Mouse (Mus musculus) right cerebral cortex, adult 2 months (tissue): ENCODE measurements around the gene Gm7138.
"Not testable (repeated sequence)": the region's sequence is repeated elsewhere in the genome, so short reads cannot be mapped to it uniquely, and the experiment has no call there.

Source experiments
- DNase-seq, 2 experiments: peaks; one replicate each; pipeline ENCODE4 v3.0.0; 2021 to 2022; ENCODE audit warnings: low spot score in 2 of 2

Gm7138 gene

GRCm38 (mm10) chr10:77750686-77751085 lies 26.1 kb downstream of the Gm7138 start:
- DNase-seq: not testable (repeated sequence)

GRCm38 (mm10) chr10:77741924-77742688 lies 34.6 kb downstream of the Gm7138 start, which contains the start of gene Gm18596:
Gene Gm18596, minus strand, starts transcription at chr10:77742638.
- DNase-seq: not testable (repeated sequence)

GRCm38 (mm10) chr10:77738929-77739328 lies 37.8 kb downstream of the Gm7138 start:
- no peak for DNase-seq

- no peak for DNase-seq
Observed at GRCm38 (mm10) chr10:77735928-77736327, 40.8 kb downstream of the Gm7138 start.

- DNase-seq: no peak
Observed at GRCm38 (mm10) chr10:77729241-77729640, 47.5 kb downstream of the Gm7138 start.

- no peak for DNase-seq
Observed at GRCm38 (mm10) chr10:77728280-77728679, 48.5 kb downstream of the Gm7138 start.
